Mouse (Mus musculus) forebrain, embryonic 13.5 days (tissue): ENCODE measurements around the gene Lce1h. TPM values are rescaled to one million over a fixed set of nuclear protein-coding genes. Genes with fewer than 3 reads are reported as not detected.

Experiments
- polyA plus RNA-seq: library from polyadenylated mRNA; unstranded; fragments of >200 nt; fragmentation: Nextera tagmentation; extraction: Ambion mirVana; gene quantifications from 2 replicates; pipeline ENCODE4 v1.2.1, GENCODE M21; 2015

Lce1h gene
- polyA plus RNA-seq, 1 experiment from 2014 or later, result not detected

Other genes starting within 250 kb of the Lce1h start
- not detected in 2 replicates for gene 2310046K23Rik, start 230.6 kb downstream of the Lce1h start, polyA plus RNA-seq
- not detected in 2 replicates for gene Ivl, start 191.3 kb downstream of the Lce1h start, polyA plus RNA-seq
- not detected in 2 replicates for gene Smcp, start 176.1 kb downstream of the Lce1h start, polyA plus RNA-seq
- not detected in 2 replicates for gene 2210017I01Rik, start 157.6 kb downstream of the Lce1h start, polyA plus RNA-seq
- not detected in 2 replicates for gene Lce6a, start 143.4 kb downstream of the Lce1h start, polyA plus RNA-seq
- gene Lce1a1, start 116.8 kb downstream of the Lce1h start, polyA plus RNA-seq, result not detected in 2 replicates
- not detected in 2 replicates for gene Lce1b, start 108.1 kb downstream of the Lce1h start, polyA plus RNA-seq
- gene Lce1a2, start 94.8 kb downstream of the Lce1h start, polyA plus RNA-seq, result not detected in 2 replicates
- gene Lce1c, start 85.8 kb downstream of the Lce1h start, polyA plus RNA-seq, result not detected in 2 replicates
- gene Lce1d, start 77.9 kb downstream of the Lce1h start, polyA plus RNA-seq, result not detected in 2 replicates
- not detected in 2 replicates for gene Lce1e, start 56.0 kb downstream of the Lce1h start, polyA plus RNA-seq
- gene Lce1f, start 44.7 kb downstream of the Lce1h start, polyA plus RNA-seq, result not detected in 2 replicates
- not detected in 2 replicates for gene Gm38119, start 26.0 kb downstream of the Lce1h start, polyA plus RNA-seq
- not detected in 2 replicates for gene Lce1g, start 12.7 kb downstream of the Lce1h start, polyA plus RNA-seq
- not detected in 2 replicates for gene Lce1i, start 13.8 kb upstream of the Lce1h start, polyA plus RNA-seq
- not detected in 2 replicates for gene Lce1j, start 25.4 kb upstream of the Lce1h start, polyA plus RNA-seq
- gene Lce1k, start 42.8 kb upstream of the Lce1h start, polyA plus RNA-seq, result not detected in 2 replicates
- gene Kprp, start 62.2 kb upstream of the Lce1h start, polyA plus RNA-seq, result not detected in 2 replicates
- not detected in 2 replicates for gene Lce1l, start 86.2 kb upstream of the Lce1h start, polyA plus RNA-seq
- not detected in 2 replicates for gene 2310050C09Rik, start 105.2 kb upstream of the Lce1h start, polyA plus RNA-seq
- not detected in 2 replicates for gene Lce3a, start 161.2 kb upstream of the Lce1h start, polyA plus RNA-seq
- gene Lce3b, start 167.9 kb upstream of the Lce1h start, polyA plus RNA-seq, result not detected in 2 replicates
- gene Lce3c, start 179.4 kb upstream of the Lce1h start, polyA plus RNA-seq, result not detected in 2 replicates
- gene Lce3d, start 192.3 kb upstream of the Lce1h start, polyA plus RNA-seq, result not detected in 2 replicates
- gene Lce3e, start 202.0 kb upstream of the Lce1h start, polyA plus RNA-seq, result not detected in 2 replicates
- gene Lce3f, start 227.2 kb upstream of the Lce1h start, polyA plus RNA-seq, result not detected in 2 replicates